Mouse (Mus musculus): ENCODE data around the gene Olfr922. TPM values are rescaled to one million over a fixed set of nuclear protein-coding genes. Genes with fewer than 3 reads are reported as not detected.

Gene Olfr922
- polyA plus RNA-seq, 1 experiment from 2014 or later = not detected

Other genes with a start within 250 kb of the Olfr922 start
- not detected in 2 replicates for gene Olfr912, start 234.4 kb upstream of the Olfr922 start, polyA plus RNA-seq (2014; fragmentation: Nextera tagmentation; extraction: Ambion mirVana)
- gene Olfr913, start 221.9 kb upstream of the Olfr922 start, polyA plus RNA-seq (2014; fragmentation: Nextera tagmentation; extraction: Ambion mirVana) = not detected in 2 replicates
- not detected in 2 replicates for gene Olfr914, start 209.5 kb upstream of the Olfr922 start, polyA plus RNA-seq (2014; fragmentation: Nextera tagmentation; extraction: Ambion mirVana)
- not detected in 2 replicates for gene Olfr916, start 154.7 kb upstream of the Olfr922 start, polyA plus RNA-seq (2014; fragmentation: Nextera tagmentation; extraction: Ambion mirVana)
- not detected in 2 replicates for gene Olfr917, start 148.8 kb upstream of the Olfr922 start, polyA plus RNA-seq (2014; fragmentation: Nextera tagmentation; extraction: Ambion mirVana)
- gene Olfr918, start 140.0 kb upstream of the Olfr922 start, polyA plus RNA-seq (2014; fragmentation: Nextera tagmentation; extraction: Ambion mirVana) = not detected in 2 replicates
- not detected in 2 replicates for gene Olfr919, start 110.9 kb upstream of the Olfr922 start, polyA plus RNA-seq (2014; fragmentation: Nextera tagmentation; extraction: Ambion mirVana)
- 13.9 and 19.1 TPM in 2 replicates for gene Vwa5a, start 96.3 kb upstream of the Olfr922 start, polyA plus RNA-seq (2014; fragmentation: Nextera tagmentation; extraction: Ambion mirVana)
- gene Olfr920, start 62.3 kb upstream of the Olfr922 start, polyA plus RNA-seq (2014; fragmentation: Nextera tagmentation; extraction: Ambion mirVana) = 0.05 TPM in 2 replicates
- gene Olfr921, start 41.5 kb upstream of the Olfr922 start, polyA plus RNA-seq (2014; fragmentation: Nextera tagmentation; extraction: Ambion mirVana) = not detected in 2 replicates
- not detected in 2 replicates for gene Olfr923, start 11.9 kb downstream of the Olfr922 start, polyA plus RNA-seq (2014; fragmentation: Nextera tagmentation; extraction: Ambion mirVana)
- gene Olfr924, start 29.8 kb downstream of the Olfr922 start, polyA plus RNA-seq (2014; fragmentation: Nextera tagmentation; extraction: Ambion mirVana) = not detected in 2 replicates
- not detected in 2 replicates for gene Olfr26, start 40.4 kb downstream of the Olfr922 start, polyA plus RNA-seq (2014; fragmentation: Nextera tagmentation; extraction: Ambion mirVana)
- gene Olfr926, start 62.5 kb downstream of the Olfr922 start, polyA plus RNA-seq (2014; fragmentation: Nextera tagmentation; extraction: Ambion mirVana) = not detected in 2 replicates
- not detected in 2 replicates for gene Olfr930, start 115.2 kb downstream of the Olfr922 start, polyA plus RNA-seq (2014; fragmentation: Nextera tagmentation; extraction: Ambion mirVana)
- gene Olfr933, start 157.7 kb downstream of the Olfr922 start, polyA plus RNA-seq (2014; fragmentation: Nextera tagmentation; extraction: Ambion mirVana) = not detected in 2 replicates
- gene Olfr934, start 173.7 kb downstream of the Olfr922 start, polyA plus RNA-seq (2014; fragmentation: Nextera tagmentation; extraction: Ambion mirVana) = not detected in 2 replicates
- gene Olfr935, start 185.1 kb downstream of the Olfr922 start, polyA plus RNA-seq (2014; fragmentation: Nextera tagmentation; extraction: Ambion mirVana) = not detected in 2 replicates
- gene Olfr146, start 208.8 kb downstream of the Olfr922 start, polyA plus RNA-seq (2014; fragmentation: Nextera tagmentation; extraction: Ambion mirVana) = not detected in 2 replicates

Measured in intestine, embryonic 14.5 days (tissue).